Mouse (Mus musculus) C2C12 (cell line): Measurements from ENCODE around the gene Prpf19.

Experiments used
- CTCF ChIP-seq: IDR thresholded peaks from one replicate; pipeline ENCODE4 v1.5.1; 2011; ENCODE audit not compliant: control insufficient read depth, insufficient read depth, insufficient read length
- FOSL1 ChIP-seq: IDR thresholded peaks from one replicate; pipeline ENCODE4 v1.8.0; 2011; ENCODE audit warnings: mild to moderate bottlenecking, low read length; ENCODE audit not compliant: poor library complexity, insufficient read depth, severe bottlenecking
- MAX ChIP-seq: IDR thresholded peaks from one replicate; pipeline ENCODE4 v1.6.1; 2011; ENCODE audit warnings: mild to moderate bottlenecking, control low read depth
- MYOG ChIP-seq: IDR thresholded peaks from one replicate; pipeline ENCODE4 v1.6.1; 2011; ENCODE audit not compliant: control insufficient read depth, insufficient read length; ENCODE audit errors: extremely low read depth

- TF ChIP-seq CTCF: no peak
- no peak for TF ChIP-seq MYOG
- TF ChIP-seq FOSL1: no peak
- TF ChIP-seq MAX: no peak
Observed at GRCm38 (mm10) chr19:10892201-10892600, 2.8 kb upstream of the Prpf19 start.
